Mouse (Mus musculus): Measurements from ENCODE around the gene Magel2.

Magel2 gene

DNA sequence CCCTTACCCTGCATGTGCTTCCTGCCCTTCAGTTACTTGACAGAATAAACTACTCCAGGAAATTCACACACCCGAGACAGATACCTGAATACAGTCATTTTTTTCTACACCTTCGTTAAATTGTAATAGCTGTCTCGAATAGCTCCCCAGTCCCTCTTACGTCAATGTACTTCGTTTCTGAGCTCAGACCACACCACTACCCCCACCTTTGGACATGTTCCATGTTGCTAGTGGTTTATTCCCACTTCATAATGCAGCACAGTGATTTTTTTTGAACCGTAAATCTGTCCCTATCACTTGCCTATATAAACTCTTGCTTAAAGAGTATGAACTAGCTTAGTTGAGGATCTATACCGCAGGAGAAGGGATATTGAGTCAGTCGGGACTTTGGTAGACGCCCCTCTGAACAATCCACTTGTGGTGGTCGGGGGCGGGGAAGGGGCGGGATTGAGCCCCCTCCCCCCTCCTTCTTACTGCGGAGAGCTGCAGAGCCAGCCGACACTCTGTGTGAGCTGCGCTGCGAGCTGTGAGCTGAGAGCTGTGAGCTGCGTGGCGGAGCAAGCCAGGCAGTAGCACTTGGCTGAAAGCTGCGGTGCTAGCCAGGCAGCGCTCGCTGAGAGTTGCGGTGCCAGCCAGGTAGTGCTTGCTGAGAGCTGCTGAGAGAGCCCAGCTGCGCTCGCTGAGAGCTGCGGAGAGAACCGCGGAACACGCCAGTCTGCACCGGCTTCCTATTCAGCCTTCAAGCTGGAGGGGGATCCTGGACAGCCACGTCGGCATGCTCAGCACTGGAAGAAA is at the start of gene Magel2:
Magel2 (plus strand) TSS at position 501 of the 795 bp plus-strand sequence.
- DNase-seq (ENCODE audit: low spot score in 2 of 2): no peak

DNA sequence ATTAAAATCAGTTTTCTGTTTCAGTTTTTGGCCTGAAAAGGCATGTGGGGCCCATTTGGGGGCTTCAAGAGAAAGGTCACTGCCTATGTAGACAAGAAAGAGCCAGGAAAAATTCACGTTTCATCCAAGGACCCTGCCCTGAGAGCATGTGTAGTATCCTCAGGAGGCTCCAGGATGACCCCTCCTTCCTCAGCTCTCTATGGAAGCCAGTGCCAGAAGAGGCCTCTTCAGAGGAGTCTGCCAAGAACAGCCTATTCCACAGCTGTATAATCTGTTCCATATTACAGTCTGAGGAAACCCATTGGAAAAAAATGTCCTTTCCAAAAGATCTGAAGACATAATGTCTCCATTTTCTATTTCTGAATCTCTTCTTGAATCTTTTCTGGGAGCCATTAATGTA is 31.4 kb upstream of the Magel2 start:
- no peak for DNase-seq (ENCODE audit: low spot score in 2 of 2)

DNA sequence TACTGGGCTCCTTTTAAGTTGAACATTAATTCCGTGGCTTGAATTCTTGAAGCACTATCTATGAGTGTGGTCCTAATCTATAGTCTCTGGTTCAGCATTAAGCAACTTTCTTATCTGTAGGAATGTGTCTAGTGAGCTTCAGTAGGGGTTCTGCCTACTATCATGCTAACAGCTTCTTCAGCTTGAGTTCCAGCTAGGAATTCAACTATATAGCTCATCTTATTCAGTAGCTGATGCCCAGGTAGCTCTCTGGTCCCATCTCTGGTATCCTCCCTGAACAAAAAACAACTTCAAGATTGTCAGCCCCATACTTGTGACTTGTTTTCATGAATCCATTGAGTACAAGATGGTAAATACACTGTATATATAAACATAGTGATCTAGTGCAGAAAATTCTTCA is 30.5 kb upstream of the Magel2 start, which contains the start of gene Ndn:
Ndn (plus strand) TSS at position 301 of the 400 bp plus-strand sequence.
- no peak for DNase-seq (ENCODE audit: low spot score in 2 of 2)

DNA sequence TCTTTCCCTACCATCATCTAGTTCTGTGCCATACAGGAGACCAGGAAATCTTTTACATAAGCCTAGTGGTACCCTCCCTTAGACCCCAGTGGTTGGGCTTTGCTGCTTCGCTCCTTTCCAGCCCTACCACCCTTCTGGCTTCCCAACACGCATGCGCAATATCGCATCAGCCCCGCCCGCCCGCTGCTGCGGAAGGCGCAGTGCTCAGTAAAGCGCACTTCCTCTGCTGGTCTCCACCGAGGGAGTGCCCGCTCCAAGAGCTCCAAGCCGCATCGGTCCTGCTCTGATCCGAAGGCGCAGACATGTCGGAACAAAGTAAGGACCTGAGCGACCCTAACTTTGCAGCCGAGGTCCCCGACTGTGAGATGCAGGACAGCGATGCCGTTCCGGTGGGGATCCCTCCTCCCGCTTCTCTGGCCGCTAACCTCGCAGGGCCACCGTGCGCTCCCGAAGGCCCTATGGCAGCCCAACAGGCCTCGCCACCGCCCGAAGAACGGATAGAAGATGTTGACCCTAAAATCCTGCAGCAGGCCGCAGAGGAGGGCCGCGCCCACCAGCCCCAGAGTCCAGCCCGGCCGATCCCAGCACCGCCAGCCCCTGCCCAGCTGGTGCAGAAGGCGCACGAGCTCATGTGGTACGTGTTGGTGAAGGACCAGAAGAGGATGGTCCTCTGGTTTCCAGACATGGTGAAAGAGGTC is 28.6 kb upstream of the Magel2 start:
- DNase-seq (ENCODE audit: low spot score in 2 of 2): peak in 1 of 2 experiments; percentile 3

DNA sequence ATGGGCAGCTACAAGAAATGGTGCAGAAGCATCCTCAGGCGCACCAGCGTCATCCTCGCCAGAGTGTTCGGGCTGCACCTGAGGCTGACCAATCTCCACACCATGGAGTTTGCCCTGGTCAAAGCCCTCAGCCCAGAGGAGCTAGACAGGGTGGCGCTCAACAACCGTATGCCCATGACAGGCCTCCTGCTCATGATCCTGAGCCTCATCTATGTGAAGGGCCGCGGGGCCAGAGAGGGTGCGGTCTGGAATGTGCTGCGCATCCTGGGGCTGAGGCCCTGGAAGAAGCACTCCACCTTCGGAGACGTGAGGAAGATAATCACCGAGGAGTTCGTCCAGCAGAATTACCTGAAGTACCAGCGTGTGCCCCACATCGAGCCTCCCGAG is 28.0 kb upstream of the Magel2 start:
- DNase-seq (ENCODE audit: low spot score in 2 of 2): no peak

DNA sequence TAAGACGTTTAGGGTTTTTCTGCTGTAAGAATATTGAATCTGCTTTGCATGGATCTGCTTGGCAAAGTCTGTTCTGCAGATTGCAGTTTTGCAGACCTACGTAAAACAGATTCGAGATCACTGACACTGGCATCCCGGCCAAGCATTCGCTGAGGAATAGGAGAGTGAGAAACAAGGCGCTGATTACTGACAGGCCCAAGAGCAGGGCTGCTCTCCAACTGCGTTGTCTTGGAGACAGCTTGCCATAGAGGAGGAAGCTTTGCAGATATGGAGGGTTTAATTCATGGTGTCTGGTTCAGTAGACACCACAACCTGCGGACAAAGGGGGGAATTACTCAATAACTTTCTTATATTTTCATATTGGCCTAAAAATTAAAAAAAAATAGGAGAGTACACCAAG is 25.5 kb upstream of the Magel2 start:
- no peak for DNase-seq (ENCODE audit: low spot score in 2 of 2)

DNA sequence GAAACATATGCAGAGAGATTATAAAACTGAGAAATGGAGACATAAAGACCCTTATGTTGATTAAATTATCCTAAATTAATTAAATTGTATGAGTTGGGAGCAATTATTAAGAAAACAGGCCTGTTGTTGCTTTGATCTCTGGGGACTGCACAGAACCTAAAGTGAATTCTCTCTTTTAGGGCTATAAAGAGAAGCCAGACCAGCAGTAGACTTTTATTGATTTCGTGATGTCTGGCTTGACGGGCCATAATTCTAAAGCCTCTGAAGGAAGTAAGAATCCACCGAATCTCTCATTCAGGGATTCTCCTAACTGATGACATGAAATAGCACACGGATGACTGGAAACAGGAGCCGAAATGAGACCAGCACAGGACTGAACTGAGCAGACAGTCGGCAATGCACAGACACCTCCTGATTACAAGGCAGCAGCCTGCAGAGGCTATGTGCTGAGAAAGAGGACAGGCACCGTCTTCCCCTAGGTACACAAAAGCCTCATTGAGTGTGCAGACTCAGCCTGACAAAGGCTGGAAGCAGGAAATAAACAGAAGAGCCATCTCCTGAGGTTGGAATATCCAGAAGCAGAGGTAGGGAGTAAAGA is 11.7 kb upstream of the Magel2 start:
- no peak for DNase-seq (ENCODE audit: low spot score in 2 of 2)

DNA sequence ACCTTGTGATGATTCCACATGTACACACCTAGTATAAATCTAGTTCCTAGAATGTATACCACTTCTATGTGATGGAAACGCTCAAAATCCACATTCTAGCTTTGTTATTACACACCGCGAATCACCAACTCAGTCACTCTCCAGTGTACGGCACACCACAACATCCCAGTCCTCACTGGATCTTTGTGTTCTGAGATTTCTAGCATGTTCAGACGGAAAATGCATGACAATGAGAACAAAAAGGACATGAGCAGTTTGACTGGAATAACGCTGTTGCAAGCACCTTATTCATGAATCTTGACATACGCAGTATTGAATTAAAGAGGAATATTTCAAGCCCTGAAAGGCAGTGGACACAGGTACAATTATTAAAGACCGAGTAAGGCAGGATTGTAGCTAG is 10.1 kb upstream of the Magel2 start:
- DNase-seq (ENCODE audit: low spot score in 2 of 2): no peak

DNA sequence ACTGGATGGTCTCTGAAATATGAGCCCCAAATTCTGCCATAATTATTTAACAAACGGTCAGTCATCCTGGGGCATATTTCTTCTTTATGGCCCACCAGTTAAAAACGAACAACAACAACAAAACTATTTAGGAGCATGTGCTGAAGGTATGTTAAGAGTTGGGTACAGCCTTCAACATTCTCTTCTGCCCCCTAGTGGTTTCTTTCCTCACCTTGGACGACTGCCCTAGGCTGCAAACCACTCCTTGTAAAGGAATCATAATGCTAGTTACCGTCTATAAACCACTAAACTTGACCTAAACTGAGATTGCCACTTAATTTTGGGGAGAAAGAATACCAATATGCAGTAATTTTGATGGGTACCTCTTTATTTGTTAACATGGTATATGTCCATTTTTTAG is 1.2 kb upstream of the Magel2 start:
- no peak for DNase-seq (ENCODE audit: low spot score in 2 of 2)

DNA sequence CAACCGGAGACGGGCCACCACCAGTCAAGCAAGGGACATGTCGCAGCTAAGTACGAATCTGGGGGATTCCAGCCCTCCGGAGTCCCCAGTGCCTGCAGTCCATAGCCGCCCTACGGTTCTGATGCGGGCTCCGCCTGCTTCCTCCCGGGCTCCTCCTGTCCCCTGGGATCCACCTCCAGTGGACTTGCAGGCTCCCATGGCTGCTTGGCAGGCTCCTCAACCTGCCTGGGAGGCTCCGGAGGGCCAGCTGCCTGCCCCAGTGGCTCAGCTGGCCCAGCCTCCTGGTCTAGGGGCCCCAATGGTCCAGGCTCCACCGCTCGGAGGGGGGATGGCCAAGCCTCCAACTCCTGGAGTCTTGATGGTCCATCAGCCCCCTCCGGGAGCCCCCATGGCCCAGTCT is 503 bp downstream of the Magel2 start:
- DNase-seq (ENCODE audit: low spot score in 2 of 2): no peak

DNA sequence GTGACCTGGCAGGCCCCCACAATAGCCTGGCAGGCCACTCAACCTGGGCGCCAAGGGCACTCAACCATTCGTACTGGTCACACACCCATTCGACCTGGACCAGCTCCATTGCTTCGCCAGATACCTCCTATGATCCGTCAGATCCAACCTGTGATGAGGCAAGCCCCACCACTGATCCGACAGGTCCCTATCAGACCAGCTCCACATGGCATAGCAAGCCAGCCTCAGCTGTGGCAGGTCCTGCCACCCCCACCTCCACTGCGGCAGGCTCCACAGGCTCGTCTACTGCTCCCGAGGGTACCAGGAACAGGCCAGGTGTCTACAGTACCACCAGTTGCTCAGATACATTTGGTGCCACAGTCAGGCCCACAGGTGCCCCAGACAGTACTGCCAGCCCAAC is 1.7 kb downstream of the Magel2 start:
- no peak for DNase-seq (ENCODE audit: low spot score in 2 of 2)

DNA sequence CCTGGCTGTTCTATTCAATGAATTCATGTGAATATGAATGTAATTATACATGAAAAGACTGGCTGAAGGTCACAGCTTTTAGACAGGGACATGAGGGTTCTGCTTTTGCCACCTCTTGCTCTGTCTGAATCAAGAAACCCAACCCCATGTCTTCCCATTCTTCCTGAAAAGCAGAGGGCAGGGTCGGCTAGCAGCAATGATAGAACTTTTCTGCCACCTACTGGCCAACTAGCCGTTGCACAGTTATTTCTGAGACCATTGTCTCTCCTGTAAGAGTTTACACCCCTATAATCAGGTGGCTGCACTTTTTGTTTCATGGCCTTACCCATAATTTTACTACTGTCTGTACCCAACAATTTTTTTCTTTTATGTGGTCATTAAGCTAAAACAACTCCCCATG is 5.6 kb downstream of the Magel2 start:
- no peak for DNase-seq (ENCODE audit: low spot score in 2 of 2)

DNA sequence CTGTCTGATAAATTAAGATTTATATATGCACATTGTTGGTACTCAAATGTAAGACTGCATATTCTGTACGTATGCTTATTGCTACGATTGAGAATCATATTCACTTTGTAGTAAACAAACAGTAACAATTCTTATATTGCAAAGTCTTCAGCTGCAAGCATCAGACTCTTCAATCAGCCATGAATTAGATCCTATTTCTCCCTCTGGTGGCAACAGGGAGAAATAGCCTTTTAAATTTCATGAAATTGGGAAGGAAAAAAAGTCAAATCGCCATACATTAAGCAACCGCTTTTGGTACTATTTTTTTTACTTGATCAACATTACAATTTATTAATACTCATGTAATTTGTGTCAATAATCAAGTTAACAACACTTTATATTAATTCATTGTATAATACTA is 11.5 kb downstream of the Magel2 start:
- no peak for DNase-seq (ENCODE audit: low spot score in 2 of 2)

DNA sequence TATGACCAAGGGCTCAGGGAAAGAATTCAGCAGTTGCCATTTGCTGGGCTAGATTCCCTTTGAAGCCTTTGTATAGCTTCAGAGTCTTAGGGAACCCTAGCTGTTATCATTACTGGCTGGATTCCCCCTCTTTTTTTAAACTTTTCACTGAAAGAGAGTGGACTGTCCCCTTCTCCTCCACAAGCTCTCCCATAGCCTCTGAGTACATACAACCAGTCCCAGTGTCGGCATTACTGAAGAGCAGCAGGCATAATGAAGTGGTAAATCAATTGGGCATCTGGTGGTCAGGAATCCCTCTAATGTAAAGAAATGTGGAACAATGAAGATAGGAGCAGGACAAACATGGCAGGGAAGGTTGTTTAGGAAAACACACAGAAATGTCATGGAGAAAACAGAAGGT is 15.4 kb downstream of the Magel2 start:
- DNase-seq (ENCODE audit: low spot score in 2 of 2): no peak

DNA sequence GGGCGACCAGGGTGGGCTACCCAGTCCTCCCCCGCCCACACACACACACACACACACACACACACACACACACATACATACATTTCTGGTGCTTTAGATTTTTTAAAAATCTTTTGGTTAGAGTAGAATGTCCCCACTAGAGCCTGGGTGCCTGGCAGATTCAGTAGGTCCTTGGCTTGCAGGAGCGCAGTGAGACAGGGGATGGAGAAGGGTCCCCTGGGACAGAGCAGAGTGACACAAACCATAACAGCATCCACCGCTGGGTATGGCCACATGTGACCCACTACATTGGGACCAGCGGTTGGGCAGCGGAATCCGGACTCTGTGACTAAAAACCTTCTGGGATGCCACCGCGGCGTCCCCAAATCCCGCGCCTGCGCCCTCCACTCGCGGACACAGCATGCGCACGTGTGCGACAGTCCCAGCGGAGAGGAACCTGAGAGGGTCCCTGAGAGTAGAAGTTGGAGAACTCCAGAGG is 29.8 kb downstream of the Magel2 start:
- no peak for DNase-seq (ENCODE audit: low spot score in 2 of 2)

DNA sequence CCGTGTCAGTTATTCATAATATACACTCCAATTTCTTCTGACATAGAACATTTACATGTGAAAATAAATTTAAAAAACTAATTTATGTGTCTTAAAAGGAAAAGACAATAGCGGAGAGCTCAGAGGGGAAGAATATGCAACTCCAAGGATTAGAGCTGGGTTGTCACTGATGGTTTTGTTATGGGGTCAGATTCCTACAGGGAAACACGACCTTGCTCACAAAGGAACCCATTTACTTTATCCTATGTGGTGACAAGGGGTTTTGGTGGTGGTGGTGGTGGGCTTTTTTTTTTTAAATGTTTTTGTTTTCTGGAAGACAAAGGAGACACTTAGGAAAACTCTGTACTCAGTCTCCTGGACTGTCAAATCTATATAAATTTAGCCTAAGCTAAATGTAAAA is 31.0 kb downstream of the Magel2 start:
- no peak for DNase-seq (ENCODE audit: low spot score in 2 of 2)

DNA sequence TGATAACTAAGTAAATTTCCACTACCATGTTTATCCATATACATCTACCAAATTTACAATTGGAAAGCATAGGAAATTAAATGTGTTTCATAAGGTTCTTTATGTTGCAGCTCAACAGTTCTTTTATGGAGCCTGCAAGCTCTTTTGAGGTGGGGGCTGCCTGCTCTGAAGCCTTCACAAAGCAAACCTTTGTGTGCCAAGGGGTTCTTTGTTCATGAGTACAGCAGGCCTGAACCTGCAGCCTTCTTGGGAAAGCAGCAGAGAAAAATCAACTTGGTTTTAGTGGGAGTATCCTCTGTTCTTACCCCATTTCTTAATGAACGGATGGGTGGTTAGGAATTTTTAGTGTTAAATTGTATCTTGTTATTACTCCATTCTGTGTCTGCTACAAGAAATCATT is 38.4 kb downstream of the Magel2 start:
- DNase-seq (ENCODE audit: low spot score in 2 of 2): no peak

DNA sequence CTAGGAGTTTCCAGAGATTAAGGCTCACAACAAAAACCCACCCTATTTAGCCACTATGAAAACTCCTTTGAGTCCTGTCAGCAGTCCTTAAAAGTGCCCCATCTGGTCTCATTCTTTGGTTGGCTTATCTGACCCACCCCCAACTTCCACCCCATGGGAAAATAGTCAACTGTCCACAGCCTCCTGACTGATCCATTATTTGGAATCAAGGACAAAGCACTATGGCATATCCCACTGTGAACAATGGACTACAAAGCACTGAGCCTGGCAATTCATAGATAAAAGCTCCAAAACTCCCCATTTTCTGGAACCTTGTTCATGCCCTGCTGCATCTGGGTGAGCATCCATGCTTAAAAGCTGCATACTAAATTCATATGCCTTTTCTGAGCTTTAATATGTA is 39.4 kb downstream of the Magel2 start:
- no peak for DNase-seq (ENCODE audit: low spot score in 2 of 2)

DNA sequence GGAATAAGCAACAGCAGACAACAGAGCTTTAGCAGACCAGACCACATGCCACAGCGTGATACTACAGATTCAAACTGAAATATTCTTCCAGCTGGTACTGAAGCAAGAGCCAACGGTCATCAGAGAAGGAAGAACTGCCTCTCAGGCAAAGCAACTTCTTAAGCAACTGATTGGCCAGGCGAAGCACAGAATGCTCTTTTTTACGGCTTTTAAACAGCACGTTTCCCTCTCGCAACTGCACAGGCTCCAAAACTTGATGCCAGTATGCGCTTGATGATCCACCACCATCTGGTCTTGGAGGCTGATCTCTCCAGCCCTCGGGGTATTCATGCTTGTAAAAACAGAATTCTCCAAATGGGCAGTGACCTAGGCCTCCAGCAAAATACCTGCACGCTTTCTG is 41.5 kb downstream of the Magel2 start:
- DNase-seq (ENCODE audit: low spot score in 2 of 2): no peak

DNA sequence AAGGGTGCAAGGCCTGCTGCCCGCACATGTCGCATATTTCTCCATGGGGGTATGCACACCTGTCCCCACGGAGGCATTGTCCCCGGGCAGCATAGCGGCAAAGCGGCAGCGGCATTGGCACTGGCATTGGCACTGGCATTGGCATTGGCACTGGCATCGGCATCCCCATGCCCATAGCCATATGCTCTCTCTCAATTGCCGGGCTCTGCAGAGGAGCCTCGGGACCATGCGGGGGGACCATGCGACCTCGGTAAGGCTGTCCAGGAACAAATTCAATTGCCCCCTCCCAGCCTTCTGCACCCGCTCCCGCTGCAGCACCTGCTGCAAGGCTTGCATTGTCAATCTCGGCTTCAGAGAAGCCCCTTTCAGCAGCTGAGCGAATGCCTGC is 42.3 kb downstream of the Magel2 start:
- no peak for DNase-seq (ENCODE audit: low spot score in 2 of 2)

DNA sequence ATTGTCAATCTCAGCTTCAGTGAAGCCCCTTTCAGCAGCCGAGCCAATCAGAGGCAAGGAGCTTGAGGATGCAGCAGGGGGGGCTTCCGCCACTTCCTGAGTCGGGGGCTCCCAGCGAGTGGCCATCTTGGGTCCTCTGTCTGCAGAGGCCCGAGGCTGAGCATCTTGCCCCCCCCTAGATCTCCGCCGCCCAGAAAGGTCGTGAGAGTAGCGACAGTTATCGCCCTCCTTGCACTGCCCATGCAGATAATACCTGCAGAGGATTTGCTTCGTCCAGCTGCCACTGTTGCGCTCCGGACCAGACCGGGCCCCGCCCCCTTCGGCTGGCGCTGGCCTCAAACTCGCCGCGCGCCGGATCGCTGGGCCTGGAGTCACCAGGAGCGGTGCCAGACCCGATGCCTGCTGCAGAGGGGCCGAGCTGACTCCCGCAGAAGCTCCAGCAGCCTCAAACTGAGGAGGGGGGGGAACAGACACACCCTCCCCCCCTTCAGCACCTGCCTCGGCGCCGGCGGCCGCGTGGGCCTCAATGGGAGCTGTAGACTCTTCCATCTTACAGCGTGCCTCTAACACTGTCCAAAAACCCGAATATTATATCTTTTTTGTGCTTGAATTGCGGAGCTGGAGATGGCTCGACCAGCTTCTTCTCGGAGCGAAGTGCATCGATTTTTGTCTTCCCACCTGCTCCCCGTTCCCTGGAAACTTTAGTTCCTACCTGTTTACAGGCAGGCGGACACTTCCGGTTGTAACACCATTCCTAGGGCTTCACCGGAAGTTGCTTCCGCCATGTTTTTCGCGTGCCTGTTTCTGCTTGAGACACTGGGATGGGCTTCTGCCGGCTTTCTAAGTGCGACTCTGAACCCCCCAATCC is 42.9 kb downstream of the Magel2 start, which contains the start of gene Mkrn3:
Mkrn3 (minus strand) TSS at position 647 of the 868 bp plus-strand sequence.
- DNase-seq (ENCODE audit: low spot score in 2 of 2): peak in 1 of 2 experiments; percentile 36

DNA sequence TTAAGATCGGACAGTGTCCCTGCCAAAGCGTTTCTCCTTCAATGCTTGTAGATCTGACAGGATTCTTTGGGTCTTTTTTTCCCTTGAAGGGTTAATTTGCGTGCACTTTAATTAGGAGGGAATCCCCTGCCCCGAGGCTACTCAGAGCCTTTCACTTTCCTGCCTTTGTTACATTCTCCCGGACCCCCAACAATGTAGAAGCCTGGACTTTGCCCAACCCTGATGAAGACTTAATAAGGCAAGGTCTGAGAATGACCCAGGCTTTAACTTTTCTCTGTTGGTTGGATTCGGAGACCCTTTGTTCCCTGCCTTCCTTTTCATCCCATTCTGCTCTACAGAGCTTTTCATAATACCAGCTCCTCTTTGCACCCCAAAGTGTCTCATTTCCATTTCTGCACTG is 43.8 kb downstream of the Magel2 start:
- DNase-seq (ENCODE audit: low spot score in 2 of 2): no peak

Measured in thymus, postnatal 10 days (tissue).